Mouse (Mus musculus): ENCODE results near the gene Olfr209.
A peak's percentile ranks its signal among the peaks of the same experiment; 100 is the strongest.
"Not testable (repeated sequence)": the region's sequence is repeated elsewhere in the genome, so short reads cannot be mapped to it uniquely, and the experiment has no call there.

The Olfr209 gene

DNA sequence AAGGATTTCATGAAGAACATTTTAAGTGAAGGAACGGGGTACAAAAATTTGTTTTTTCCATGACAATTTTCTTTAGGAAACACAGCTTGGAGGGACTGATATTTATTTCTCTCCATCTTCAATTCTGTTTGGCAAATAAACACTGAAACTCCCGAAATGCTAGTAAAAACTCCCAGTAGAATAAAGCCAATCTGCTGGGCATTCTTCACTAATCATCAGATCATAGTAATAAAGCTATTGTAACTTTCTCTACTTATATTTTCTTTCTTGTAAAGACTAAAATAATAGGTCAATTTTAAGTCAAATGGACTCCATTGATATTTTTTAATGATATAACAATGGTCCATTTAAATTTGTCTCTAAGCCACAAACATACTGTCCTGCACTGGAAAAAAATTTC lies at the start of gene Olfr209:
Olfr209 (minus strand) TSS at position 101 of the 400 bp plus-strand sequence.
- DNase-seq (ENCODE audit: low spot score in 2 of 2): no peak

DNA sequence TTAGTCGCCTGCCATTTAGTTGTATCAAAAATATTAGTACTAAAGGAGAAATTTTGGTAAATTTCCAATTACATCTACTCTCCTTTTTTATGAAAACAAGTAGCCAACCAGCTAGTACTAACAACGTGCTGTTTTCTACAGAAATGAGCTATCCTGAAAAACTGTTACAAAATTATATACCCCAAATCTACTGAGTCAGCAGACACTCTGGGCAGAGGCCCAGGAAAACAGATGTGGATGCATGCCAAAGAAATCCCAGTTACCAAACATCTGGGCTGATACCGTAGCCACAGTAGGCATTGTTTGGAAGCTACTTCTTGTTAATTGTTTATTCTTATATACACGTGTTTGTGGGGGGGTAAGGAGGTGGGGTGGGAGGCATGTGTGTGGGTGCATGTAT lies 49.7 kb upstream of the Olfr209 start:
- DNase-seq (ENCODE audit: low spot score in 2 of 2): no peak

DNA sequence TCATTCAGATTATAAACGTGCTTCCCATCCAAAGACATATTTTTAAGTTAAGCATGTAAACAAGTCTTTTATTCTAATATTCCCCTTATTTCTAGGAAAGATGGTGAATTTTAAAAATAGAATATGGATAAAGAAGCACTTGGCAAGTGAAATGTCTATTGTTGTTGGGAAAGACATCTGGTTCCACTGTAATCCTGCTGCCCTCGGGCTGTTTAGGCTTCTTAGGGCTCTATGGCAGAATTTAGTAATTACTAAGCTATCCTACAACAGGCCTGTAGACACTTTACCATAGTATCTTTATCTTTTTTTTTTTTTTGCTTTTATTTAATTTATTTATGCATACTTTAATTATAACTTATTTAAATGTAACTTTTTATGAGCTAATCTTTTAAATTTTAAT lies 46.0 kb upstream of the Olfr209 start:
- DNase-seq (ENCODE audit: low spot score in 2 of 2): no peak

DNA sequence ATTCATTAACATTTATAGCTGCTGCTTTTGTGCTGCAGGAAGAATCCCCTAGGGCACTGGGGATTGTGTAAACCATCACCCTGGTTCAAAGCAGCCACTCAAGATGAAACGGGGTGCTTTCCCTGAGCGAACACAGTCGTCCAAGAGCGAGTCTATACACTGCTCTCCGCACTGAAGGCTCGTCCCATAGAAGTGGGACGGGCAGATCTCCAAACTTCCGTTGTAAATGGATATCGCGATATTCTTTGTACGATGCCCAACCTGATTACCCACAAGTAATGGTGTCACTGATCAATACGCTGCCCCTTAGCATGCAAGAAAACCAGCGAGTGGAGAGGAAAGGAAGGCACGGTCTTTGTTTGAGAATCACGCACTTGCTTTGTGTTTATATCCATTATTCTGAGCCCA lies 45.6 kb upstream of the Olfr209 start:
- DNase-seq (ENCODE audit: low spot score in 2 of 2): no peak

DNA sequence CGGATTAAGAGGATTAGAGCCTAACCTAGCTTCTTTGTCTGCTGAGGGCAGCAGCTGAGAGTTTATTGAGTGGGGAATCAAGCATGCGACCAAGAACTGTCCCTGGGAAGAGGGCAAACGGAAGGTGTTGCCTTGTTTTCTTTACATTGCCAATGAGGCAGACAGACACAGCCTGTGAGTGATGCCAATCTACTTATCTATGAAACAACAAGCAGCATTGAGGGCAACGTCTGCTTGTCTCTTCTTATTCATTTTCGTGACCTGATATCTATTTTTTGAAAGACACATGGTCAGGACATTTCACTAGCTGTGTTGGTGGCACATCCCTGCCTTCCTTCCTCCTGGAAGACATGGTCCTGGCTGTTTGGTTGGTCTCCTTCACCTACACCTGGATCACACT lies 43.2 kb upstream of the Olfr209 start, which contains the start of gene Gabrr3:
Gabrr3 (plus strand) TSS at position 301 of the 400 bp plus-strand sequence.
- DNase-seq (ENCODE audit: low spot score in 2 of 2): no peak

DNA sequence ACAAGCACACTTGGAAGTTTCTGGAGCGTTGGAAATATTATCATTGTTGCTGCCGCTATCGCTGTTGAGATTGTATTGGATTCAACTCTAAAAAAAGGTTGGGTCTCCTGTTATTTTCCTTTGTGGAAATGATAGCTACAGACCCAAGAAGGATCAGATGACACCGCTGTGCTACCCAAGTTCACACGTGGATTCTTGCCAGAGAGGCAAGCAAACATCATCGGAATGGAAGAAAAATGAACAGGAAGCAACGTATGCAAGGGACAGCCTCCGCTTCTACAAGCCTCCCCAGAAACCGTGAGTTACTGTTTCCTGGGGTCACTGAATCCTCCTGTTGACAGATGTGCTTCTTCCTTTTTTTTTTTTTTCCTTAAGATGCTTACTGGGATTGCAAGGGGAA lies 41.0 kb upstream of the Olfr209 start:
- no peak for DNase-seq (ENCODE audit: low spot score in 2 of 2)

DNA sequence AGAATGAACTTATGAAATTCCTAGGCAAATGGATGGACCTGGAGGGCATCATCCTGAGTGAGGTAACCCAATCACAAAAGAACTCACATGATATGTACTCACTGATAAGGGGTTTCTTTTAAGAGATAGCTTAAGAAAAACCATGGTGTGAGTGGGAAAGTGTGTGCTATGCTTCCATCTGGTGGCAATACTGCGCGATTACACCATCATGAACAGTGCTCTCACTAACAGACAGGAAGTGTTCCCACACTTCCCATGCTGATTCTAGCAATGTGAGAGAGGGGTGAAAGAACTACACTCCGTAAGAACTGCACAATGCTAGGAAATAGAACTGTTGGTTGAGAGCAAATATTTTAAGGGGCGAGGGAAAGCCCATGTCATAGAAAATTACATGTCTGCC lies 39.9 kb upstream of the Olfr209 start:
- DNase-seq (ENCODE audit: low spot score in 2 of 2): peak in 1 of 2 experiments; percentile 21

DNA sequence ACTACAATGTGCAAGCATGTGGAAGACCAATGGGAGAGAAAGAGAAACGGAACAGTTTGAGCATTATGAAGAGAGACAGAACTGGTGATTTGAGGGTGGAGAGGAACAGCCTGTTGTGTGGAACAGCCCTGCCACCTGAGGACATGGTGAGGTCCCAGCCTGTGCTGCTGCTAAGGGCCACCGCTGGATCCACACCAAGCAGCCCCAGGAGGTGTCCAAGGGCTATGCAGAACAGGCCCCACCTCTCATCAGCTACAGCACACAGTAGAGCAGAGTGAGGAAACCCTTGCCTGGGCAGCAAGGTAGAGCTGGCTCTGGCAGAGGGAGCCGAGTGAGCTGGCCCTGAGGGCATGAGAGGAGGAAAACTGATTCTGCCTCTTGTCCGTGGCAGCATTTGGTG lies 38.2 kb upstream of the Olfr209 start:
- no peak for DNase-seq (ENCODE audit: low spot score in 2 of 2)

DNA sequence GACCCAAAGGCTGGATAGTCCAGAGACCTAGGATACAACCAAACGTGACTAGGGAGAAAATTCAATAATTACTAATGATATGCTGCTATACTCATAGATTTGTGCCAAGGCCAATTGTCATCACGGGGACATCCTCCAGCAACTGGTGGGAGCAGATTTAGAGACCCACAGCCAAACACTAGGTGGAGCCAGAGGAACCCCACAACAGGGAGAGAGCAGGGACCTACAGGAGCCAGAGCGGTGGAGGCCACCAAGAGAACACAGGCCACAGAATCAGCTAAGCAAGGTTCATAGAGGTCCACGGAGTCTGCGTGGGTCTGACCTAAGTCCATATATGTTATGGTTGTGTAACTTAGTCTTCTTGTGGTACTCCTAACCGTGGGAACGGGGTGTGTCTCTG lies 37.3 kb upstream of the Olfr209 start:
- DNase-seq (ENCODE audit: low spot score in 2 of 2): no peak

DNA sequence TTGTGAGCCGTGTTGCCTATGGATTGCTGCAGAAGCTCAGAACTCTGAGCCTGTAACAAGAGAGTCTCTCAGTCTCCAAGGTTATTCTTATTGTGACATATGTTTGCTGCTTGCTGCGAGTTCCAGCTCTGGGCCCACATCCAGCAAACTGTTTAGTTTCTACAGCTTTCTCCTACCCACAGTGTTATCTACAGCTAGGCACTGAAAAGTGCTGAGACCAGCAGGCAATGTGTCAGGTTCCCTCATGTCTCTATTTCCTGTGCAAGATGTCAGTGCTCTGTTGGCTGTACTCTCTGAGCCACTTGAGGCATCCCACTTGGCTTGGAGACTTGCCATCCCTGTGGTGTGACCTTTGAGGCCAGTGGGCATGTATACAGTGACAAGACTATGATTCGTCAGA lies 29.5 kb upstream of the Olfr209 start:
- peak in 1 of 2 experiments; percentile 34 for DNase-seq (ENCODE audit: low spot score in 2 of 2)

DNA sequence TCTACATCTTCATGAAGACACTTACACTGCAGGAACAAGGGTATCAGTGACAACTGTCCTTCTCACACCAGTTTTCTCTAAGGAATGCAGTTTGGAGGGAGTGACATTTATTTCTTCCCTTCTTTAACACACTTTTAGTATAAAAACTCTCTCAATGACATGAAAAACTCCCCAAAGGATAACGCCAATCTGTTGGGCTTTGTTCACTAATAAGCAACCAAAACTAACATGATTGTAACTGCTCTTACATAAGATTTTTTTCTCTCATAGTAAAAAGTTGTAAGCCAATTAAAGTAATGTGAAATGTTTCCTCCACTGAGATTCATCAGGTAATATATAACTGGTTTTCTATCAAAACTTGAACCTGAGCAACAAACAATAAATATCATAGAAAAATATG lies 14.6 kb downstream of the Olfr209 start, which contains the start of gene Olfr206:
Olfr206 (minus strand) TSS at position 101 of the 400 bp plus-strand sequence.
- no peak for DNase-seq (ENCODE audit: low spot score in 2 of 2)

DNA sequence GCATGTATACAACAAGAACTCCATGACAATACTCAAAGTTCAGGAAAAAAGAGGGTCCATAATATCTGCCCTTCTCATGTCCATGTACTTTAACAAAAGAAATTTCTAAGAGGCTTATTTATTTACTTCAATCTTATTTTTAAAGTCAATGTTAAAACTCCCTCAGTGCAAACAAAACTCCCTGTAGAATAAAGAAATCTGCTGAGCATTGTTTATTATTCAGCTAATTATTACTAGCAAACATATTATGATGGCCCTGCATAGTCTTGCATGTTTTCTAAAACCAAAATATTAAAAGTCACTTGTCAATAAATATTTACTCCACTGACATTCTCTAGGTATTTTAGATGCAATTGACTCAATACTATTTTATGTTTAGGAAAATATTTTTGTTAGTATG lies 32.8 kb downstream of the Olfr209 start, which contains the start of gene Olfr205:
Olfr205 (minus strand) TSS at position 101 of the 400 bp plus-strand sequence.
- DNase-seq (ENCODE audit: low spot score in 2 of 2): no peak

DNA sequence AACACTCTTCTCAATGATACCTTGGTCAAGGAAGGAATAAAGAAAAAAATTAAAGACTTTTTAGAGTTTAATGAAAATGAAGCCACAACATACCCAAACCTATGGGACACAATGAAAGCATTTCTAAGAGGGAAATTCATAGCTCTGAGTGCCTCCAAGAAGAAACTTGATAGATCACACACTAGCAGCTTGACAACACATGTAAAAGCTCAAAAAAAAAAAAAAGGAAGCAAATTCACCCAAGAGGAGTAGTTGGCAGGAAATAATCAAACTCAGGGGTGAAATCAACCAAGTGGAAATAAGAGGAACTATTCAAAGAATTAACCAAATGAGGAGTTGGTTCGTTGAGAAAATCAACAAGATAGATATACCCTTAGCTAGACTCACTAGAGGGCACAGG lies 40.5 kb downstream of the Olfr209 start:
- not testable (repeated sequence) for DNase-seq (ENCODE audit: low spot score in 2 of 2)

DNA sequence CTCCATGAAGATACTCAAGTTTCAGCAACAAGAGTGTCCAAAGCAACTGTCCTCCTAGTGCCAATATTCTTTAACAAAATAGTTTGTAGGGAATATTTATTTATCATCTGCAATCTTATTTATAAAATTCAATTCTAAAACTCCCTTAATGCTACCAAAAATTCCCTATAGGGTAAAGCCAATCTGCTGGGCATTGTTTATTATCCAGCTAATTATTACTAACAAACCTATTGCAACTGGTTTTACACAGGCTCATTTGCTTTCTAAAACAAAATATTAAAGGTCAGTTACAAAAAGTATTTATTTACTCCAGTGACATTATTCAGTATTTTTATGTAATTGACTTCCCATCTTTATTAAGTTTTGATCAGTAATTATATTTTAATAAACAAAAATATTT lies 45.6 kb downstream of the Olfr209 start, which contains the start of gene Olfr204:
Olfr204 (minus strand) TSS at position 101 of the 400 bp plus-strand sequence.
- no peak for DNase-seq (ENCODE audit: low spot score in 2 of 2)

All from frontal cortex, postnatal 25 days (tissue).